Mouse (Mus musculus): Measurements from ENCODE around the gene Dst.

GRCm38 (mm10) chr1:34192174-34192573 lies 284.1 kb downstream of the Dst start:
- TF ChIP-seq CTCF (IDR thresholded peaks at IDR 0.05; ENCODE audit: low read depth): no peak
- no peak for TF ChIP-seq EP300 (IDR thresholded peaks at IDR 0.05; ENCODE audit: low read depth)

All from heart, postnatal 0 days (tissue).